Mouse (Mus musculus): ENCODE results near the gene Clasp2. TPM values are rescaled to one million over a fixed set of nuclear protein-coding genes. Genes with fewer than 3 reads are reported as not detected.

The Clasp2 gene
- polyA plus RNA-seq, 1 experiment from 2014 or later = 28.0 TPM

- Histone ChIP-seq H3K27ac (no peak overlapping the region), H3K9ac (no peak overlapping the region), H3K27me3 (no peaks in the 10 kb centered on the region), H3K4me2 (no peak overlapping the region), H3K4me3 (no peak overlapping the region), H3K36me3 (peaks cover 15% of the 10 kb centered on the region; the same call in 1 of the 2 replicates), H3K9me3 (no peaks in the 10 kb centered on the region), H3K4me1 (no peaks in the 10 kb centered on the region)
- WGBS = 88% methylated on average over 7 of the region's 7 CpGs
- ATAC-seq (ENCODE audit: insufficient number of reproducible peaks, insufficient read depth, low FRiP score, low TSS enrichment, low read depth) = no peak
Observed at GRCm38 (mm10) chr9:113833481-113833880, 92.2 kb downstream of the Clasp2 start.

- Histone ChIP-seq H3K9ac (no peak overlapping the region), H3K27me3 (no peaks in the 10 kb centered on the region), H3K27ac (no peak overlapping the region), H3K9me3 (no peaks in the 10 kb centered on the region), H3K4me3 (no peak overlapping the region), H3K4me2 (no peak overlapping the region), H3K4me1 (no peaks in the 10 kb centered on the region), H3K36me3 (peaks cover 14% of the 10 kb centered on the region; the same call in 1 of the 2 replicates)
- 87% methylated on average over 4 of the region's 4 CpGs for WGBS
- ATAC-seq (ENCODE audit: insufficient number of reproducible peaks, insufficient read depth, low FRiP score, low TSS enrichment, low read depth) = no peak
Observed at GRCm38 (mm10) chr9:113837001-113837400, 95.7 kb downstream of the Clasp2 start.

GRCm38 (mm10) chr9:113837461-113837860 lies 96.2 kb downstream of the Clasp2 start:
- Histone ChIP-seq H3K27ac (no peak overlapping the region), H3K9ac (no peak overlapping the region), H3K4me1 (no peaks in the 10 kb centered on the region), H3K4me3 (no peak overlapping the region), H3K27me3 (no peaks in the 10 kb centered on the region), H3K9me3 (no peaks in the 10 kb centered on the region), H3K4me2 (no peak overlapping the region), H3K36me3 (peaks cover 12% of the 10 kb centered on the region; the same call in 1 of the 2 replicates)
- no peak for ATAC-seq (ENCODE audit: insufficient number of reproducible peaks, insufficient read depth, low FRiP score, low TSS enrichment, low read depth)
- 93% methylated on average over 5 of the region's 5 CpGs for WGBS

- no peaks in the 10 kb centered on the region for H3K27me3 ChIP-seq
- no peak overlapping the region for H3K4me2 ChIP-seq
- no peak overlapping the region for H3K9ac ChIP-seq
- 88% methylated on average over 4 of the region's 4 CpGs for WGBS
- peaks cover 17% of the 10 kb centered on the region for H3K36me3 ChIP-seq
- no peak overlapping the region for H3K27ac ChIP-seq
- H3K4me1 ChIP-seq = no peaks in the 10 kb centered on the region
- H3K9me3 ChIP-seq = no peaks in the 10 kb centered on the region
- ATAC-seq (ENCODE audit: insufficient number of reproducible peaks, insufficient read depth, low FRiP score, low TSS enrichment, low read depth) = no peak
- no peak overlapping the region for H3K4me3 ChIP-seq
Observed at GRCm38 (mm10) chr9:113844029-113844428, 102.8 kb downstream of the Clasp2 start.

- H3K9me3 ChIP-seq = no peaks in the 10 kb centered on the region
- H3K4me2 ChIP-seq = no peak overlapping the region
- 90% methylated on average over 3 of the region's 3 CpGs for WGBS
- H3K4me1 ChIP-seq = no peaks in the 10 kb centered on the region
- no peaks in the 10 kb centered on the region for H3K27me3 ChIP-seq
- no peak overlapping the region for H3K4me3 ChIP-seq
- no peak overlapping the region for H3K9ac ChIP-seq
- no peak for ATAC-seq (ENCODE audit: insufficient number of reproducible peaks, insufficient read depth, low FRiP score, low TSS enrichment, low read depth)
- peaks cover 30% of the 10 kb centered on the region for H3K36me3 ChIP-seq
- H3K27ac ChIP-seq = no peak overlapping the region
Observed at GRCm38 (mm10) chr9:113855441-113855840, 114.2 kb downstream of the Clasp2 start.

GRCm38 (mm10) chr9:113857281-113857928 lies 116.1 kb downstream of the Clasp2 start:
- H3K4me2 ChIP-seq = no peak overlapping the region
- no peak overlapping the region for H3K27ac ChIP-seq
- no peak overlapping the region for H3K9ac ChIP-seq
- WGBS = 85% methylated on average over 8 of the region's 8 CpGs
- H3K27me3 ChIP-seq = no peaks in the 10 kb centered on the region
- no peak overlapping the region for H3K4me3 ChIP-seq
- peaks cover 31% of the 10 kb centered on the region for H3K36me3 ChIP-seq
- ATAC-seq (ENCODE audit: insufficient number of reproducible peaks, insufficient read depth, low FRiP score, low TSS enrichment, low read depth) = no peak
- H3K4me1 ChIP-seq = no peaks in the 10 kb centered on the region
- no peaks in the 10 kb centered on the region for H3K9me3 ChIP-seq

GRCm38 (mm10) chr9:113857929-113858440 lies 116.7 kb downstream of the Clasp2 start:
- Histone ChIP-seq H3K27ac (no peak overlapping the region), H3K4me1 (no peaks in the 10 kb centered on the region), H3K9ac (no peak overlapping the region), H3K4me2 (no peak overlapping the region), H3K36me3 (peaks cover 26% of the 10 kb centered on the region), H3K9me3 (no peaks in the 10 kb centered on the region), H3K27me3 (no peaks in the 10 kb centered on the region), H3K4me3 (no peak overlapping the region)
- 84% methylated on average over 5 of the region's 5 CpGs for WGBS
- no peak for ATAC-seq (ENCODE audit: insufficient number of reproducible peaks, insufficient read depth, low FRiP score, low TSS enrichment, low read depth)

GRCm38 (mm10) chr9:113859420-113859819 lies 118.1 kb downstream of the Clasp2 start:
- H3K27me3 ChIP-seq = no peaks in the 10 kb centered on the region
- no peak overlapping the region for H3K4me2 ChIP-seq
- no peaks in the 10 kb centered on the region for H3K4me1 ChIP-seq
- H3K4me3 ChIP-seq = no peak overlapping the region
- H3K9me3 ChIP-seq = no peaks in the 10 kb centered on the region
- 88% methylated on average over 5 of the region's 5 CpGs for WGBS
- H3K36me3 ChIP-seq = peaks cover 17% of the 10 kb centered on the region
- no peak for ATAC-seq (ENCODE audit: insufficient number of reproducible peaks, insufficient read depth, low FRiP score, low TSS enrichment, low read depth)
- H3K9ac ChIP-seq = no peak overlapping the region
- H3K27ac ChIP-seq = no peak overlapping the region

- Histone ChIP-seq H3K4me1 (no peaks in the 10 kb centered on the region), H3K4me3 (no peak overlapping the region), H3K27me3 (no peaks in the 10 kb centered on the region), H3K4me2 (no peak overlapping the region), H3K9ac (no peak overlapping the region), H3K27ac (no peak overlapping the region), H3K9me3 (no peaks in the 10 kb centered on the region), H3K36me3 (peaks cover 20% of the 10 kb centered on the region)
- WGBS = 90% methylated on average over 5 of the region's 5 CpGs
- ATAC-seq (ENCODE audit: insufficient number of reproducible peaks, insufficient read depth, low FRiP score, low TSS enrichment, low read depth) = no peak
Observed at GRCm38 (mm10) chr9:113863370-113863999, 122.2 kb downstream of the Clasp2 start.

GRCm38 (mm10) chr9:113867951-113868350 lies 126.7 kb downstream of the Clasp2 start:
- H3K27me3 ChIP-seq = no peaks in the 10 kb centered on the region
- 85% methylated on average over 5 of the region's 5 CpGs for WGBS

GRCm38 (mm10) chr9:113894903-113895302 lies 153.6 kb downstream of the Clasp2 start:
- no peaks in the 10 kb centered on the region for H3K4me1 ChIP-seq
- ATAC-seq (ENCODE audit: insufficient number of reproducible peaks, insufficient read depth, low FRiP score, low TSS enrichment, low read depth) = no peak
- H3K36me3 ChIP-seq = peaks cover 51% of the 10 kb centered on the region
- H3K27me3 ChIP-seq = no peaks in the 10 kb centered on the region
- no peak overlapping the region for H3K27ac ChIP-seq
- H3K9ac ChIP-seq = no peak overlapping the region
- WGBS = 90% methylated on average over 3 of the region's 3 CpGs
- no peak overlapping the region for H3K4me3 ChIP-seq
- no peak overlapping the region for H3K4me2 ChIP-seq
- H3K9me3 ChIP-seq = no peaks in the 10 kb centered on the region

More at GRCm38 (mm10) chr9:113867951-113868350, 126.7 kb downstream of the Clasp2 start:
- no peak overlapping the region for H3K4me3 ChIP-seq
- H3K36me3 ChIP-seq = peaks cover 38% of the 10 kb centered on the region
- H3K9ac ChIP-seq = no peak overlapping the region
- ATAC-seq (ENCODE audit: insufficient number of reproducible peaks, insufficient read depth, low FRiP score, low TSS enrichment, low read depth) = no peak
- H3K4me1 ChIP-seq = no peaks in the 10 kb centered on the region
- no peak overlapping the region for H3K4me2 ChIP-seq
- H3K27ac ChIP-seq = no peak overlapping the region
- H3K9me3 ChIP-seq = no peaks in the 10 kb centered on the region

- Histone ChIP-seq H3K4me3 (no peak overlapping the region), H3K4me2 (no peak overlapping the region), H3K27ac (no peak overlapping the region), H3K9ac (no peak overlapping the region), H3K4me1 (no peaks in the 10 kb centered on the region), H3K36me3 (peaks cover 40% of the 10 kb centered on the region), H3K9me3 (no peaks in the 10 kb centered on the region), H3K27me3 (no peaks in the 10 kb centered on the region)
- 80% methylated on average over 4 of the region's 4 CpGs for WGBS
- no peak for ATAC-seq (ENCODE audit: insufficient number of reproducible peaks, insufficient read depth, low FRiP score, low TSS enrichment, low read depth)
Observed at GRCm38 (mm10) chr9:113903136-113903535, 161.9 kb downstream of the Clasp2 start.

All from embryonic facial prominence, embryonic 13.5 days (tissue).